Mouse (Mus musculus): ENCODE results near the gene Lrrc59. TPM values are rescaled to one million over a fixed set of nuclear protein-coding genes. Genes with fewer than 3 reads are reported as not detected.
A peak's percentile ranks its signal among the peaks of the same experiment; 100 is the strongest.

Lrrc59 gene
- 205 and 210 TPM in 2 replicates for polyA plus RNA-seq (2014; fragmentation: Nextera tagmentation; extraction: Ambion mirVana)

GRCm38 (mm10) chr11:94629199-94629883, at the start of gene Lrrc59:
Lrrc59 (plus strand) TSS chr11:94629767.
- H3K9me3 ChIP-seq (ENCODE audit: control insufficient read depth, low read length): no peaks in the 10 kb centered on the region
- peak within 1 kb of the TSS; percentile 74 for H3K4me3 ChIP-seq (ENCODE audit: low read depth, low read length)
- peak; percentile 92 for DNase-seq (ENCODE audit: low spot score)
- H3K4me1 ChIP-seq (ENCODE audit: control insufficient read depth, insufficient read depth, low read length): peaks cover 8% of the 10 kb centered on the region; the same call in 1 of the 2 replicates
- H3K36me3 ChIP-seq (ENCODE audit: control insufficient read depth, insufficient read depth, low read length): peaks cover 24% of the 10 kb centered on the region
- peak within 1 kb of the TSS; percentile 79 for H3K4me2 ChIP-seq (ENCODE audit: low read depth, low read length)
- no peaks in the 10 kb centered on the region for H3K27me3 ChIP-seq (replicated peaks; ENCODE audit: control insufficient read depth, insufficient read depth, low read length)
- peak within 1 kb of the TSS; percentile 76 for H3K27ac ChIP-seq (replicated peaks; ENCODE audit: low read depth, low read length)
- peak; percentile 94 for ATAC-seq (ENCODE audit: low read depth)
- 8% methylated on average over 22 of the region's 41 CpGs for WGBS
- H3K9ac ChIP-seq (ENCODE audit: low read depth, low read length): peak within 1 kb of the TSS; percentile 87

- H3K36me3 ChIP-seq (ENCODE audit: control insufficient read depth, insufficient read depth, low read length): 0 out of 2 replicates have a peak, but pooled peaks cover 1% of the 10 kb centered on the region
- DNase-seq (ENCODE audit: low spot score): no peak
- no peak overlapping the region for H3K27ac ChIP-seq (replicated peaks; ENCODE audit: low read depth, low read length)
- no peak overlapping the region for H3K4me3 ChIP-seq (ENCODE audit: low read depth, low read length)
- H3K9me3 ChIP-seq (ENCODE audit: control insufficient read depth, low read length): no peaks in the 10 kb centered on the region
- no peak overlapping the region for H3K9ac ChIP-seq (ENCODE audit: low read depth, low read length)
- no peaks in the 10 kb centered on the region for H3K27me3 ChIP-seq (replicated peaks; ENCODE audit: control insufficient read depth, insufficient read depth, low read length)
- 90% methylated on average over 5 of the region's 5 CpGs for WGBS
- H3K4me1 ChIP-seq (ENCODE audit: control insufficient read depth, insufficient read depth, low read length): no peaks in the 10 kb centered on the region
- no peak for ATAC-seq (ENCODE audit: low read depth)
- no peak overlapping the region for H3K4me2 ChIP-seq (ENCODE audit: low read depth, low read length)
Measured at GRCm38 (mm10) chr11:94580111-94580740, 49.3 kb upstream of the Lrrc59 start.

- Histone ChIP-seq H3K9me3 (ENCODE audit: control insufficient read depth, low read length) (no peaks in the 10 kb centered on the region), H3K4me1 (ENCODE audit: control insufficient read depth, insufficient read depth, low read length) (no peaks in the 10 kb centered on the region), H3K27ac (replicated peaks; ENCODE audit: low read depth, low read length) (no peak overlapping the region), H3K4me2 (ENCODE audit: low read depth, low read length) (no peak overlapping the region), H3K27me3 (replicated peaks; ENCODE audit: control insufficient read depth, insufficient read depth, low read length) (no peaks in the 10 kb centered on the region), H3K36me3 (ENCODE audit: control insufficient read depth, insufficient read depth, low read length) (0 out of 2 replicates have a peak, but pooled peaks cover 4% of the 10 kb centered on the region), H3K9ac (ENCODE audit: low read depth, low read length) (no peak overlapping the region), H3K4me3 (ENCODE audit: low read depth, low read length) (no peak overlapping the region)
- ATAC-seq (ENCODE audit: low read depth): no peak
- no peak for DNase-seq (ENCODE audit: low spot score)
- 92% methylated on average over 9 of the region's 9 CpGs for WGBS
Measured at GRCm38 (mm10) chr11:94585091-94585490, 44.5 kb upstream of the Lrrc59 start.

- Histone ChIP-seq H3K36me3 (ENCODE audit: control insufficient read depth, insufficient read depth, low read length) (0 out of 2 replicates have a peak, but pooled peaks cover 4% of the 10 kb centered on the region), H3K4me3 (ENCODE audit: low read depth, low read length) (no peak overlapping the region), H3K27me3 (replicated peaks; ENCODE audit: control insufficient read depth, insufficient read depth, low read length) (no peaks in the 10 kb centered on the region), H3K27ac (replicated peaks; ENCODE audit: low read depth, low read length) (no peak overlapping the region), H3K4me1 (ENCODE audit: control insufficient read depth, insufficient read depth, low read length) (peaks cover 15% of the 10 kb centered on the region; the same call in 1 of the 2 replicates), H3K4me2 (ENCODE audit: low read depth, low read length) (no peak overlapping the region), H3K9ac (ENCODE audit: low read depth, low read length) (no peak overlapping the region), H3K9me3 (ENCODE audit: control insufficient read depth, low read length) (no peaks in the 10 kb centered on the region)
- ATAC-seq (ENCODE audit: low read depth) (no peak), DNase-seq (ENCODE audit: low spot score) (no peak)
- WGBS: 76% methylated on average over 6 of the region's 6 CpGs
Measured at GRCm38 (mm10) chr11:94587511-94587910, 42.1 kb upstream of the Lrrc59 start.

GRCm38 (mm10) chr11:94596311-94596852, 33.2 kb upstream of the Lrrc59 start:
- DNase-seq (ENCODE audit: low spot score) (no peak), ATAC-seq (ENCODE audit: low read depth) (no peak)
- Histone ChIP-seq H3K4me1 (ENCODE audit: control insufficient read depth, insufficient read depth, low read length) (peaks cover 11% of the 10 kb centered on the region; the same call in 1 of the 2 replicates), H3K9me3 (ENCODE audit: control insufficient read depth, low read length) (no peaks in the 10 kb centered on the region), H3K4me2 (ENCODE audit: low read depth, low read length) (no peak overlapping the region), H3K27ac (replicated peaks; ENCODE audit: low read depth, low read length) (no peak overlapping the region), H3K9ac (ENCODE audit: low read depth, low read length) (no peak overlapping the region), H3K4me3 (ENCODE audit: low read depth, low read length) (no peak overlapping the region), H3K36me3 (ENCODE audit: control insufficient read depth, insufficient read depth, low read length) (no peaks in the 10 kb centered on the region), H3K27me3 (replicated peaks; ENCODE audit: control insufficient read depth, insufficient read depth, low read length) (no peaks in the 10 kb centered on the region)
- WGBS: 75% methylated on average over 7 of the region's 7 CpGs

- no peak overlapping the region for H3K9ac ChIP-seq (ENCODE audit: low read depth, low read length)
- WGBS: 86% methylated on average over 4 of the region's 4 CpGs
Measured at GRCm38 (mm10) chr11:94597319-94597718, 32.2 kb upstream of the Lrrc59 start.

GRCm38 (mm10) chr11:94598437-94599120, 31.0 kb upstream of the Lrrc59 start:
- Histone ChIP-seq H3K9me3 (ENCODE audit: control insufficient read depth, low read length) (no peaks in the 10 kb centered on the region), H3K4me3 (ENCODE audit: low read depth, low read length) (no peak overlapping the region), H3K4me2 (ENCODE audit: low read depth, low read length) (no peak overlapping the region), H3K27me3 (replicated peaks; ENCODE audit: control insufficient read depth, insufficient read depth, low read length) (no peaks in the 10 kb centered on the region), H3K36me3 (ENCODE audit: control insufficient read depth, insufficient read depth, low read length) (no peaks in the 10 kb centered on the region), H3K4me1 (ENCODE audit: control insufficient read depth, insufficient read depth, low read length) (0 out of 2 replicates have a peak, but pooled peaks cover 8% of the 10 kb centered on the region), H3K9ac (ENCODE audit: low read depth, low read length) (no peak overlapping the region), H3K27ac (replicated peaks; ENCODE audit: low read depth, low read length) (no peak overlapping the region)
- no peak for ATAC-seq (ENCODE audit: low read depth)
- DNase-seq (ENCODE audit: low spot score): no peak
- WGBS: 62% methylated on average over 6 of the region's 6 CpGs

More at GRCm38 (mm10) chr11:94597319-94597718, 32.2 kb upstream of the Lrrc59 start:
- DNase-seq (ENCODE audit: low spot score) (no peak), ATAC-seq (ENCODE audit: low read depth) (no peak)
- Histone ChIP-seq H3K27ac (replicated peaks; ENCODE audit: low read depth, low read length) (no peak overlapping the region), H3K4me1 (ENCODE audit: control insufficient read depth, insufficient read depth, low read length) (0 out of 2 replicates have a peak, but pooled peaks cover 8% of the 10 kb centered on the region), H3K4me3 (ENCODE audit: low read depth, low read length) (no peak overlapping the region), H3K36me3 (ENCODE audit: control insufficient read depth, insufficient read depth, low read length) (no peaks in the 10 kb centered on the region), H3K4me2 (ENCODE audit: low read depth, low read length) (no peak overlapping the region), H3K27me3 (replicated peaks; ENCODE audit: control insufficient read depth, insufficient read depth, low read length) (no peaks in the 10 kb centered on the region), H3K9me3 (ENCODE audit: control insufficient read depth, low read length) (no peaks in the 10 kb centered on the region)

GRCm38 (mm10) chr11:94600447-94600846, 29.1 kb upstream of the Lrrc59 start:
- no peaks in the 10 kb centered on the region for H3K9me3 ChIP-seq (ENCODE audit: control insufficient read depth, low read length)
- no peak for DNase-seq (ENCODE audit: low spot score)
- H3K27ac ChIP-seq (replicated peaks; ENCODE audit: low read depth, low read length): no peak overlapping the region
- peak overlapping the region; percentile 64 for H3K4me2 ChIP-seq (ENCODE audit: low read depth, low read length)
- H3K4me3 ChIP-seq (ENCODE audit: low read depth, low read length): no peak overlapping the region
- ATAC-seq (ENCODE audit: low read depth): no peak
- no peaks in the 10 kb centered on the region for H3K27me3 ChIP-seq (replicated peaks; ENCODE audit: control insufficient read depth, insufficient read depth, low read length)
- no peak overlapping the region for H3K9ac ChIP-seq (ENCODE audit: low read depth, low read length)
- no peaks in the 10 kb centered on the region for H3K36me3 ChIP-seq (ENCODE audit: control insufficient read depth, insufficient read depth, low read length)
- 88% methylated on average over 7 of the region's 7 CpGs for WGBS
- 0 out of 2 replicates have a peak, but pooled peaks cover 8% of the 10 kb centered on the region for H3K4me1 ChIP-seq (ENCODE audit: control insufficient read depth, insufficient read depth, low read length)
